Mouse (Mus musculus): ENCODE results near the gene Gm37240.

GRCm38 (mm10) chr3:85895020-85895419, 7.7 kb upstream of the Gm37240 start:
- no peak for TF ChIP-seq POLR2A (IDR thresholded peaks at IDR 0.05; ENCODE audit: borderline replicate concordance, insufficient read depth, low read length)
- no peak for TF ChIP-seq CTCF (IDR thresholded peaks at IDR 0.05; ENCODE audit: borderline replicate concordance, insufficient read depth, low read depth, low read length)
